Mouse (Mus musculus) adrenal gland, adult 10 weeks (tissue): ENCODE data around the gene Gm17509. TPM values are rescaled to one million over a fixed set of nuclear protein-coding genes. Genes with fewer than 3 reads are reported as not detected.

Experiments used
- polyA plus RNA-seq: library from polyadenylated mRNA; stranded (reverse); fragments of 350-450 nt; fragmentation: Illumina TruSeq; extraction: RNeasy Lipid Tissue Mini Kit (QIAGEN cat#74804); gene quantifications from one replicate; pipeline ENCODE4 v1.2.3, GENCODE M21; 2014; ENCODE audit warnings: low read depth, low replicate concordance

The Gm17509 gene
- polyA plus RNA-seq, result not detected

GRCm38 (mm10) chr13:117220501-117221321 lies at the start of gene Gm17509:
Gene Gm17509 (minus strand): TSS chr13:117221075.

GRCm38 (mm10) chr13:117208236-117208635 lies 12.6 kb downstream of the Gm17509 start, which contains the start of gene Emb:
Gene Emb (plus strand): TSS chr13:117208536.

Other genes with a start within 250 kb of the Gm17509 start
- 20.6 TPM for gene Parp8, start 195.5 kb downstream of the Gm17509 start, polyA plus RNA-seq
- 90.6 TPM for gene Emb, start 12.5 kb downstream of the Gm17509 start, polyA plus RNA-seq